Comparison of ENCODE assay signal across 28 mouse cellular contexts in genomic region chr4:134310656-134311055, GRCm38 (mm10). TPM values are rescaled to one million over a fixed set of nuclear protein-coding genes. Genes with fewer than 3 reads are reported as not detected.
"Had no signal": no experiment of that assay in that cellular context is flagged by ENCODE, and none has a peak within 500 bp of the region (broad histone marks: within the 10 kb centered on the region; RNA-seq: fewer than 3 reads in every experiment).

No protein-coding gene starts in this region.

- DNase-seq: heart, postnatal 14 days; heart, postnatal 36 days; heart, postnatal 4 days; kidney, postnatal 10 days; kidney, postnatal 14 days; kidney, postnatal 4 days; layer of hippocampus, adult 9-11 months; layer of hippocampus, postnatal 36 days had no signal

- H3K4me3 ChIP-seq: heart, embryonic 12.5 days; heart, embryonic 13.5 days; heart, embryonic 15.5 days; hindbrain, embryonic 10.5 days; hindbrain, embryonic 12.5 days; hindbrain, embryonic 13.5 days; hindbrain, embryonic 15.5 days; intestine, embryonic 15.5 days; kidney, embryonic 15.5 days; layer of hippocampus, adult 2 months; left cerebral cortex, adult 2 months had no signal

- H3K27ac ChIP-seq: heart, embryonic 13.5 days; heart, embryonic 15.5 days; hindbrain, embryonic 10.5 days; hindbrain, embryonic 12.5 days; hindbrain, embryonic 13.5 days; hindbrain, embryonic 14.5 days; hindbrain, embryonic 15.5 days; hindbrain, postnatal 0 days; intestine, embryonic 15.5 days; kidney, embryonic 15.5 days; kidney, postnatal 0 days; layer of hippocampus, adult 2 months; left cerebral cortex, adult 2 months had no signal

RNA-seq across cellular contexts. Expression of gene Trim63, which starts 4.3 kb away (rescaled TPM):
- total RNA-seq: hematopoietic stem cell, adult 5-6 weeks; layer of hippocampus, adult 18-20 months; layer of hippocampus, adult 2 months; layer of hippocampus, adult 8-10 months; layer of hippocampus, postnatal 25 days; layer of hippocampus, postnatal 36 days had no signal

RNA-seq across cellular contexts. Expression of gene Slc30a2, which starts 32.3 kb away (rescaled TPM):
- total RNA-seq: hematopoietic stem cell, adult 5-6 weeks; hindbrain, postnatal 0 days; layer of hippocampus, adult 2 months; layer of hippocampus, postnatal 10 days; layer of hippocampus, postnatal 14 days; layer of hippocampus, postnatal 36 days; left cerebral cortex, adult 2 months had no signal
